Mouse (Mus musculus) hindbrain, embryonic 12.5 days (tissue): ENCODE results near the gene B4galt5. TPM values are rescaled to one million over a fixed set of nuclear protein-coding genes. Genes with fewer than 3 reads are reported as not detected.

Source experiments
- ATAC-seq: fragments of 200-750 bp; cut with Nextera tagmentation; 2 replicates; pipeline ENCODE4 v1.8.0; 2017; ENCODE audit warnings: moderate TSS enrichment; ENCODE audit not compliant: low FRiP score
- H3K27ac ChIP-seq: fragments of 300-500 bp; sonication (generic); 2 replicates; pipeline ENCODE4 v1.5.1; 2016; ENCODE audit warnings: mild to moderate bottlenecking
- H3K27me3 ChIP-seq: fragments of 300-500 bp; sonication (generic); 2 replicates; pipeline ENCODE4 v1.6.1; 2016; ENCODE audit warnings: mild to moderate bottlenecking
- H3K36me3 ChIP-seq: fragments of 300-500 bp; sonication (generic); 2 replicates; pipeline ENCODE4 v1.6.1; 2016; ENCODE audit warnings: mild to moderate bottlenecking
- H3K4me1 ChIP-seq: fragments of 300-500 bp; sonication (generic); 2 replicates; pipeline ENCODE4 v1.6.1; 2016
- H3K4me2 ChIP-seq: fragments of 300-500 bp; sonication (generic); replicated peaks from 2 replicates; pipeline ENCODE4 v1.6.1; 2016; ENCODE audit warnings: mild to moderate bottlenecking
- H3K4me3 ChIP-seq: fragments of 300-500 bp; sonication (generic); 2 replicates; pipeline ENCODE4 v1.5.1; 2016; ENCODE audit warnings: mild to moderate bottlenecking
- H3K9ac ChIP-seq: fragments of 300-500 bp; sonication (generic); 2 replicates; pipeline ENCODE4 v1.6.1; 2016; ENCODE audit warnings: mild to moderate bottlenecking, moderate library complexity
- H3K9me3 ChIP-seq: fragments of 300-500 bp; sonication (generic); replicated peaks from 2 replicates; pipeline ENCODE4 v1.6.1; 2016; ENCODE audit warnings: mild to moderate bottlenecking
- WGBS: fragments of 180-500 bp; shearing (Covaris S2); methylation state at CpG from one replicate; pipeline ENCODE4 v1.1.7; 2016; 5-methylcytosine and 5-hydroxymethylcytosine counted together
- polyA plus RNA-seq: library from polyadenylated mRNA; unstranded; fragments of >200 nt; fragmentation: Nextera tagmentation; extraction: Ambion mirVana; gene quantifications from 2 replicates; pipeline ENCODE4 v1.2.1, GENCODE M21; 2016

The B4galt5 gene
- polyA plus RNA-seq, 1 experiment from 2014 or later, result 19.3 TPM

DNA sequence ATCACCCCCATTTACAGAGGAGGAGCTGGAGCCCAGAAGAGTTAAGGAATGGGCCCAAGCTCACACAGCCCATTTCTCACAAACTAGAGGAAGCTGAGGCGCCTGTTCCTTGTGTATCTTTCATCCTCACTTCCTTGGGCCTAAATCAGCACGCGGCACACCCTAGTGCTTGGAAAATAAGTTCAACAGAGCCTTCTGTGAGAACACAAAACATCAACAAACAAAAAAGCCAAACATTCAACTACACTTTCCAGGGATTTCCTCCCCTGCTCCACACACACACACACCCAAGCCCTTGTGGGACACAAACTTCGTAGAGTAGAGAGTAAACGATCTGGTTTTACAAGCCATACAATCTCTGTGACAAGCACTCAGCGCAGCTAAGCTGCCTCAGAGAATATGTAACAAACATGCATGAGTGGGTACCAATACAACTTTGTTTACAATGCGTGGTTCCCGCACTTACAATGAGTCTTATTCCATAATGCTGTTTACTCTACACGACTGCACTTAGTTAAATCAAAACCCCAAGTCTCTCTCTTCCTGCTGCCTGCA, 5.7 kb upstream of the B4galt5 start:
- Histone ChIP-seq H3K27me3 (peaks cover 14% of the 10 kb centered on the region), H3K9ac (no peak overlapping the region), H3K4me1 (0 out of 2 replicates have a peak, but pooled peaks cover 3% of the 10 kb centered on the region), H3K9me3 (no peaks in the 10 kb centered on the region), H3K4me2 (no peak overlapping the region), H3K36me3 (no peaks in the 10 kb centered on the region), H3K27ac (no peak overlapping the region), H3K4me3 (no peak overlapping the region)
- ATAC-seq, result no peak
- WGBS, result 66% methylated on average over 9 of the region's 9 CpGs

DNA sequence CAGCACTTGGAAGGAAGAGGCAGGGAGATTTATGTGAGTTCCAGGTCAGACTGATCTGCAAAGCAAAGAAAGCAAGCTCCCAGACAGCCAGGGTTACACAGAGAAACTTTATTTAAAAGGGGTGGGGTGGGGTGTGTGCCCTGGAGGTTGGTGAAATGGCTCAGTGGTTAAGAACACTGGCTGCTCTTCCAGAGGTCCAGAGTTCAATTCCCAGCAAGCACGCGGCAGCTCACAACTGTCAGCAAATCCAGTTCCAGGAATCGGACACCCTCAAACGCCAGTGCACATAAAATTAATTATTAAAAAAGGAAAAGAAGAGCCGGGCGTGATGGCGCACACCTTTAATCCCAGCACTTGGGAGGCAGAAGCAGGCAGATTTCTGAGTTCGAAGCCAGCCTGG, 5.1 kb upstream of the B4galt5 start:
- peaks cover 14% of the 10 kb centered on the region for H3K27me3 ChIP-seq
- no peak overlapping the region for H3K4me3 ChIP-seq
- H3K27ac ChIP-seq, result no peak overlapping the region
- no peaks in the 10 kb centered on the region for H3K9me3 ChIP-seq
- H3K36me3 ChIP-seq, result no peaks in the 10 kb centered on the region
- no peak for ATAC-seq
- 0 out of 2 replicates have a peak, but pooled peaks cover 3% of the 10 kb centered on the region for H3K4me1 ChIP-seq
- H3K9ac ChIP-seq, result no peak overlapping the region
- H3K4me2 ChIP-seq, result no peak overlapping the region
- 89% methylated on average over 8 of the region's 8 CpGs for WGBS

DNA sequence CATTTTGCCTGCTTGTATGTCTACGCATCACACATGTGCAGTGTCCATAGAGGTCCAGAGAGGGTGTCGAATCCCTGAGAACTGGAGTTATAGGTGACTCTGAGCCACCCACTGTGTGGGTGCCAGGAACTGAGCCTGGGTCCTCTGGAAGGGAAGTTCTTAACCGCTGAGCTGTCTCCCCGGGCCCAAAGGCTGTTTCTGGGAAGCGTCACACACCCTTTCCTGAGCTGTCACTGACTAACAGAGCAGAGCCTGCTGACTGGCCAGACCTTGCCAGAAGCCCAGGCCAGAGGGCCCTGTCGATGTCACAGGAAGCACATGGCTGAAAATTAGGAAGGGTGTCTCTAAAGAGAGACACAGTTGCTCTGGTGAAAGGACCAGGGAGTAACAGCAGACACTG, 3.5 kb upstream of the B4galt5 start:
- WGBS, result 85% methylated on average over 6 of the region's 6 CpGs
- no peak for ATAC-seq
- H3K4me2 ChIP-seq, result no peak overlapping the region

DNA sequence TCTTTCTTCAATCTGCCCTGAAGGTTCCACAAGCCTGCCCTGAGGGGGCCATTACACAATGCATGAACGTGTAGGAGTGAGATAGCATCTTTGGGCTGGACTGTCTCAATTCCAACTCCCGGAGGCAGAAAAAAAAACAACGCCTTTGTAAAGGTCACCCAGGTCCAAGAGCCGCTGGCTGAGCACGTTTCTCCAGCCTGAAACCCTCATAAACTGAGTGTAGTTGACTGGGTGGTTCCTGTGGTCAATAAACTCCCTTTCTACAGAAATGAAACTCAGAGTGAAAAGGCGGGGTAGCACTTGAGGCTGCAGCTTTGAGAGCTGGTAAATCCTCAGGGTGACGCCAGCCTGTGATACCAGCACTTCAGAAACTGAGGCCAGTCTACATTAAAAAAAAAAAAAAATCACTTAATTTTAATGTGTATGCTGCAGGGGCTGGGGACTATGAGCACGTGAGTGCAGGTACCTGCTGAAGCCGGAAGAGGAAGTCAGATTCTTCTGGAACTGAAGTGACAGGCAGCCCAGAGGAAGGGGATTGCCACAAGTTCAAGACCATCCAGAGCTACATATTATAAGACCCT, 2.5 kb upstream of the B4galt5 start:
- H3K4me2 ChIP-seq, result no peak overlapping the region
- no peaks in the 10 kb centered on the region for H3K9me3 ChIP-seq
- H3K4me1 ChIP-seq, result peaks cover 18% of the 10 kb centered on the region
- H3K9ac ChIP-seq, result no peak overlapping the region
- WGBS, result 52% methylated on average over 9 of the region's 9 CpGs
- H3K36me3 ChIP-seq, result no peaks in the 10 kb centered on the region
- ATAC-seq, result no peak
- H3K27me3 ChIP-seq, result peaks cover 14% of the 10 kb centered on the region
- H3K4me3 ChIP-seq, result no peak overlapping the region
- H3K27ac ChIP-seq, result no peak overlapping the region

More for the DNA sequence above, 3.5 kb upstream of the B4galt5 start:
- H3K9ac ChIP-seq, result no peak overlapping the region
- H3K9me3 ChIP-seq, result no peaks in the 10 kb centered on the region
- no peaks in the 10 kb centered on the region for H3K36me3 ChIP-seq
- H3K4me1 ChIP-seq, result peaks cover 11% of the 10 kb centered on the region
- H3K27me3 ChIP-seq, result peaks cover 14% of the 10 kb centered on the region
- no peak overlapping the region for H3K4me3 ChIP-seq
- H3K27ac ChIP-seq, result no peak overlapping the region

DNA sequence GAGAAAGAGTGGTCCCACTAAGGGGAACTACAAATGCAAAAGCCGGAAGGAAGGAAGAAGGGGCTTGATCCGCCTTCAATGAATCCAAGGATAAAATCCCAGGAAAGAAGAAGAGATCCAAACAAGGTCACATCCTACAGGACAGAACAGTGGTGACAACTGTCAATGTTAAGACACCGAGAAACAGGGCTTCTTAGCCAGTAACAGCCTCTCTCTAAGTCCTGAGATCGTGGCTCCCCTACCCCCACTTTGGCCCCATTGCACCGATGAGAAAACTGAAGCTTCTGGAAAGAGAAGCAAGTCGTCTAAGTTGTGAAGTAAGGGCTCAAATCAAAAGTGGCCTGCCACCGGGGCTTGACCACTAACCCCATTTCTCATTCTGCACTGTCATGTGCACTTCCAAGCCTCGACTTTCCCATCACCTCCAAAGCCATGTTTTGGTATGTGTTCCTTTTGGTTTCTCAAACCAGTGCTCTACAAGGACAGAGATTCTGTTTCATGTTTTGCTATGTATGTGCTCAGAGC, 1.2 kb upstream of the B4galt5 start:
- H3K9ac ChIP-seq, result no peak overlapping the region
- peak overlapping the region; percentile 91 for H3K4me2 ChIP-seq
- H3K4me1 ChIP-seq, result peaks cover 18% of the 10 kb centered on the region
- H3K27ac ChIP-seq, result no peak overlapping the region
- peak overlapping the region; percentile 83 for H3K4me3 ChIP-seq
- no peaks in the 10 kb centered on the region for H3K36me3 ChIP-seq
- no peaks in the 10 kb centered on the region for H3K9me3 ChIP-seq
- no peak for ATAC-seq
- H3K27me3 ChIP-seq, result peaks cover 14% of the 10 kb centered on the region
- 56% methylated on average over 8 of the region's 8 CpGs for WGBS

DNA sequence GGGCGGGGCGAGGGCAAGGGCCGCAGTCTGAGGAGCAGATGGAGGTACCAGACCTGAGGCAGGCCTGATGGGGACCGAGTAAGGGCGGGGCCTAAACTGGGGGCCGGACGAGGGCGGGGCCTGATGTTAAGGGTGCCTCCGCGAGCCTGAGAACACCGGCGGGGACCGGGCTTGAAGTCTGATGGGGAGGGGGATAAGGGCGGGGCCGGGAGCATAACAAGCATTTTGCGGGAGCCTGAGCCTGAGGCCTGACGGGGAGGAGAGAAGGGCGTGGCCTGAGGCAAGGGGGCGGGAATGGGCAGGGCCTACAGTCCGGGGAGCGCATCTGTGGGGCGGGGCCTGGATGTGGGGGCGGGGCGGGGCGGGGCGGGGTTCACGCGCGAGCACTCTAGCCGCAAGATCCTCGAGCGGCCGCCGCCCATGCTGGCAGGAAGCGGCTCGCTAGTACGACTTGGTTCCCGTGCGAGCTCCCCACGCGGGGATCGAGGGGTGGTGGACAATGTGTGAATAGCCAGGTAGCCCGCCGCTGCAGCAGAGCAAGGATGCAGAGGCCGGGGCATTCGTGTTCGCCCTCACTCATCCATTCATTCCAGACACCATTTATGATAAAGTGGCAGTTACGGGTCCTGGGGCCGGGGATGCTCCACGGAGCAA, 427 bp upstream of the B4galt5 start:
- H3K9ac ChIP-seq, result peak overlapping the region; percentile 90
- peak overlapping the region; percentile 92 for H3K27ac ChIP-seq
- no peaks in the 10 kb centered on the region for H3K9me3 ChIP-seq
- peak overlapping the region; percentile 83 for H3K4me3 ChIP-seq
- peak; percentile 97 for ATAC-seq
- H3K36me3 ChIP-seq, result no peaks in the 10 kb centered on the region
- under 1% methylated on average over 49 of the region's 50 CpGs for WGBS
- peaks cover 14% of the 10 kb centered on the region for H3K27me3 ChIP-seq
- peaks cover 18% of the 10 kb centered on the region for H3K4me1 ChIP-seq
- H3K4me2 ChIP-seq, result peak overlapping the region; percentile 91

DNA sequence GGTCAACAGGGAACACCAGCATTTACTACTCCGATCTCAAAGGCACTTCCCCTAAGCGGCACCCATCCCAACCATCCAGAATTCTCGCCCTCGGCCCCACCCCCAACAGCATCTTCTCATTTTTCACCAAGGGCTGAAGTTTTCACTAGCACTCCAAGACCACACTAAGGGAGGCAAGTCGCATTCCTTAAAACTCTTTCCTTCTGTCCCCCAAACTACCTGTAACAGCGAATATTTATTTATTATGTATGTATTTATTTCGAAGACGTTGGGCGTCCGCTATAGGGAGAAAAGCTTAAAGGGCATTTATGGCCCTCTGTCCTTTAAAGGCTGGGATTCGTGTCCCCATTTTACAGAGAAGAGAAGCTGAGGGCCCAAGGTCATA, 1.0 kb downstream of the B4galt5 start:
- Histone ChIP-seq H3K9ac (peak overlapping the region; percentile 90), H3K27ac (no peak overlapping the region), H3K27me3 (peaks cover 14% of the 10 kb centered on the region), H3K4me2 (peak overlapping the region; percentile 91), H3K9me3 (no peaks in the 10 kb centered on the region), H3K4me3 (peak overlapping the region; percentile 83), H3K36me3 (no peaks in the 10 kb centered on the region), H3K4me1 (peaks cover 24% of the 10 kb centered on the region)
- 10% methylated on average over 11 of the region's 11 CpGs for WGBS
- no peak for ATAC-seq

DNA sequence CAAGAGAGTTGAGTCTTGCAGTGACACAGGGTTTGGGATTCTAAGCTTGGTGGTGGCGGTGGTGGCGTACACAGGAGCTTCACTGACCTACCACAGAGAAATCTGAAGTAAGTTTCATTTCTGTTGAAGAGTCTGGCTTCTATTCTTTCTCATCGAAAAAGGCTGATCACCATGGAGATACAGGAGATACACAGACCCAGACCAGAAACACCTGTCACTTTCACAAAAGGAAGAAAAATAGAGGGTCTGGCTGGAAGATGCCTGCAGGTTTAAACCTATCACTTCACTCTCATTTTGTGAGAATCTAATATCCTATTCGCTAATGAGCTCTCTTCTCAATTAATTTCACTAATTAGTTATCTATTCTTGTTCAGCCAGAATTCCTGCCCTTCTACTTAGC, 1.6 kb downstream of the B4galt5 start:
- WGBS, result 75% methylated on average over 4 of the region's 4 CpGs
- ATAC-seq, result no peak
- Histone ChIP-seq H3K4me1 (peaks cover 27% of the 10 kb centered on the region), H3K27me3 (peaks cover 14% of the 10 kb centered on the region), H3K9me3 (no peaks in the 10 kb centered on the region), H3K27ac (no peak overlapping the region), H3K36me3 (no peaks in the 10 kb centered on the region), H3K4me2 (peak overlapping the region; percentile 91; the same call in 1 of the 2 replicates), H3K4me3 (no peak overlapping the region), H3K9ac (no peak overlapping the region)

DNA sequence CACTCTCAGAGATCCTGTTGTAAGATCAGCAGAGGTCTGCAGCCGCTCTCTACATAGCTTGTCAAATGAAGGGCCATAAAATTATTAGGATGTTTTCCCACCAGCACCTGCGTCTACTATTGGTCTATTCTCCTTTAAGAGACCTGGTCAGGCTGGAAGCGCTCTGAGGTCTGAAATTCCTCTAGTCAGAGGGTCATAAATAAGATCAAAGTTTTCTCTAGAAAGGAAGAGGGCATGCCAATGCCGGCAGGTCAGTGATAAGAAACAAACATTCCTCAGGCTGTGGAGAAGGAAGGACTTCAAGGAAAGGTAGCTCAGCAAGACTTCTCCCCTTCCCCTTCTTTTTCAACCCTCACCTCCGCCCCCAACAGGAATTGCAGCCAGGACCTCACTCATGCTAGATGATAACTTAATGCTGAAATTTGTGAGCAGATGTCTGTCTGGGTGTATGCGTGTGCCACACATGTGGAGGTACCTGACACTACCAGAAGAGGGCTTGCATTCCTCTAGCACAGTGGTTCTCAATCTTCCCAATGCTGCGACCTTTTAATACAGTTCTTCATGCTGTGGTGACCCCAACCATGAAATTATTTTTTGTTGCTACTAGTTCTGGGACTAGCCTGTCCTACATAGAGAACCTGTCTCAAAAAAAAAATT, 3.3 kb downstream of the B4galt5 start:
- H3K9ac ChIP-seq, result no peak overlapping the region
- no peaks in the 10 kb centered on the region for H3K36me3 ChIP-seq
- no peaks in the 10 kb centered on the region for H3K9me3 ChIP-seq
- H3K27ac ChIP-seq, result no peak overlapping the region
- no peak for ATAC-seq
- H3K27me3 ChIP-seq, result peaks cover 8% of the 10 kb centered on the region; the same call in 1 of the 2 replicates
- H3K4me2 ChIP-seq, result no peak overlapping the region
- H3K4me3 ChIP-seq, result no peak overlapping the region
- H3K4me1 ChIP-seq, result peaks cover 29% of the 10 kb centered on the region
- 87% methylated on average over 7 of the region's 7 CpGs for WGBS

DNA sequence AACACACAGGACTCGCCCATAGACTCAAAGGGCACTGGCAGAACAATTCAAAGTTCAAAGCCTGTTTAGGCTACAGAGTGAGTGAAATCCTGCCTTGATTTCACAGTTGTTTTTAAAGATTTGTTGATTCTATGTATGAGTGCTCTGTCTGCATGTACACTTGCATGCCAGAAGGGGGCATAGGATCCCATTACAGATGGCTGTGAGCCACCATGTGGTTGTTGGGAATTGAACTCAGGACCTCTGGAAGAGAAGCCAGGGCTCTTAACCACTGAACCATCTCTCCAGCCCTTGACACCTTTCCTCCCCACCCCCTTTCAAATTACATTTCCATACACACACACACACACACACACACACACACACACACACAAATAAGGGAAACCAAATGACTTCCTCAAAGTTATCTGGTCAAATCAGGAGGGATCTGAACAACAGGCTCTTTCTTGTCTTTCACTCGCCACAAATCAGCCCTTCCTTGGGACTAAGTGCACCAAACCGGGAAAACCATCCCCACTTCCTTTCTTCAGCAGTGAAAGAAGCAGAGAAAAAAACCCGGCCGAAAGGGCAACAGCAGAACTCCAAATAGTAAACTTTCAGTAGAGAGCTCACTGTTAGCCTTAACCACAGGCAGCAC, 4.0 kb downstream of the B4galt5 start:
- no peak for ATAC-seq
- H3K4me2 ChIP-seq, result no peak overlapping the region
- no peak overlapping the region for H3K27ac ChIP-seq
- H3K4me1 ChIP-seq, result peaks cover 29% of the 10 kb centered on the region
- H3K4me3 ChIP-seq, result no peak overlapping the region
- H3K9me3 ChIP-seq, result no peaks in the 10 kb centered on the region
- no peaks in the 10 kb centered on the region for H3K36me3 ChIP-seq
- 0 out of 2 replicates have a peak, but pooled peaks cover 1% of the 10 kb centered on the region for H3K27me3 ChIP-seq
- H3K9ac ChIP-seq, result no peak overlapping the region
- 84% methylated on average over 5 of the region's 5 CpGs for WGBS

DNA sequence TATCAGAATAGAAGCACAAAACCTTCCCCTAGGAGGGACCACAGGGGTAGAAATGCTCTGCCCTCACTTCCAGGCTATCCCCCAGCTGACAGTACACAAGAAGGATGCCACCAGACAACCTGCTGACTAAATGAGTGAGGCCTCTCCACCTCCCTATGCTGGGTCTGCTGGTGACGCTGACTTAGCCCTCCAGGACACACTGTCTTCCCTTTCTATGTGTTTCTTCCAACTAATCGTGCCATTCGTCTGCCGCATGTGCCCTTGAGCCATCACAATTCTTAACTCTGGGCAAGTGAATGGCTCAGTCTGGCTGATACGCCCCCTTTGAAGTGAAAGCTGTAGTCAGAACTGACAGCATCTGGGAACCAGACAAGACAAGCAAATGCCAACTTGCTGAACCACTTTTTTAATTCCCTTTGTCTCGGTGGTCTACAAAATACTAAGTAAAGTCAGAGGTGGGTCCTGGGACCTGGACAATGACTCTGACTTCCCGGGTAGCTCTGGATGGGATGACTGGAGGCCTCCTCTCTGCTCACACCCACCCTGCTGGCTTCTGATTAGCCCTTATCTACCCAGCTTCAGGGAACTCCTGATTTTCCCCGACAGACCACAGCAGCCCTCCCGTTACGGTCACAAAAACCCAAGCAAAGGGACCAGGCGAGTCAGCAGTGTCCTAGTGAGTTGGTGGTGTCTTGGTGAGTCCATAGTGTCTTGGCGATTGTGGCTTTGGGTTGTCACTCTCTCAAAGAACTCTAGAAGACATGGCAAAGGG, 5.4 kb downstream of the B4galt5 start:
- Histone ChIP-seq H3K9me3 (no peaks in the 10 kb centered on the region), H3K4me3 (no peak overlapping the region), H3K4me1 (peaks cover 29% of the 10 kb centered on the region), H3K27ac (no peak overlapping the region), H3K36me3 (no peaks in the 10 kb centered on the region), H3K4me2 (no peak overlapping the region), H3K9ac (peak overlapping the region; percentile 5; the same call in 1 of the 2 replicates), H3K27me3 (no peaks in the 10 kb centered on the region)
- ATAC-seq, result no peak
- 80% methylated on average over 12 of the region's 12 CpGs for WGBS
